Mouse (Mus musculus) right cerebral cortex, adult 2 months (tissue): Measurements from ENCODE around the gene Dusp16.
"Not testable (repeated sequence)": the region's sequence is repeated elsewhere in the genome, so short reads cannot be mapped to it uniquely, and the experiment has no call there.

Experiments used
- DNase-seq, 2 experiments: peaks; one replicate each; pipeline ENCODE4 v3.0.0; 2021 to 2022; ENCODE audit warnings: low spot score in 2 of 2

Dusp16 gene

GRCm38 (mm10) chr6:134700451-134701210 is 91.8 kb downstream of the Dusp16 start:
- DNase-seq: peak; percentile 24 to 33

- no peak for DNase-seq
Measured at GRCm38 (mm10) chr6:134698243-134698642, 94.2 kb downstream of the Dusp16 start.

- no peak for DNase-seq
Measured at GRCm38 (mm10) chr6:134696554-134696953, 95.9 kb downstream of the Dusp16 start.

GRCm38 (mm10) chr6:134696146-134696545 is 96.3 kb downstream of the Dusp16 start:
- DNase-seq: no peak

GRCm38 (mm10) chr6:134695625-134696024 is 96.8 kb downstream of the Dusp16 start:
- DNase-seq: no peak

- no peak for DNase-seq
Measured at GRCm38 (mm10) chr6:134694988-134695387, 97.4 kb downstream of the Dusp16 start.

- DNase-seq: no peak
Measured at GRCm38 (mm10) chr6:134694498-134694897, 97.9 kb downstream of the Dusp16 start.

- DNase-seq: no peak
Measured at GRCm38 (mm10) chr6:134685515-134685914, 106.9 kb downstream of the Dusp16 start.

- DNase-seq: no peak
Measured at GRCm38 (mm10) chr6:134685040-134685439, 107.4 kb downstream of the Dusp16 start.

- no peak for DNase-seq
Measured at GRCm38 (mm10) chr6:134684354-134684915, 108.0 kb downstream of the Dusp16 start.

- DNase-seq: not testable (repeated sequence)
Measured at GRCm38 (mm10) chr6:134679330-134679729, 113.1 kb downstream of the Dusp16 start.

GRCm38 (mm10) chr6:134678037-134678436 is 114.4 kb downstream of the Dusp16 start:
- no peak for DNase-seq

- DNase-seq: peak in 1 of 2 experiments; percentile 23
Measured at GRCm38 (mm10) chr6:134677504-134677903, 114.9 kb downstream of the Dusp16 start.

- DNase-seq: not testable (repeated sequence)
Measured at GRCm38 (mm10) chr6:134673712-134674111, 118.7 kb downstream of the Dusp16 start.

GRCm38 (mm10) chr6:134670881-134671411 is 121.5 kb downstream of the Dusp16 start:
- no peak for DNase-seq

GRCm38 (mm10) chr6:134669179-134669865 is 123.1 kb downstream of the Dusp16 start:
- DNase-seq: no peak

GRCm38 (mm10) chr6:134668519-134668918 is 123.9 kb downstream of the Dusp16 start:
- no peak for DNase-seq

- DNase-seq: no peak
Measured at GRCm38 (mm10) chr6:134665817-134666216, 126.6 kb downstream of the Dusp16 start.
